Mouse (Mus musculus): ENCODE data around the gene Rmdn3. TPM values are rescaled to one million over a fixed set of nuclear protein-coding genes. Genes with fewer than 3 reads are reported as not detected.

Rmdn3 gene
- polyA plus RNA-seq, 1 experiment from 2014 or later: 185 TPM

DNA sequence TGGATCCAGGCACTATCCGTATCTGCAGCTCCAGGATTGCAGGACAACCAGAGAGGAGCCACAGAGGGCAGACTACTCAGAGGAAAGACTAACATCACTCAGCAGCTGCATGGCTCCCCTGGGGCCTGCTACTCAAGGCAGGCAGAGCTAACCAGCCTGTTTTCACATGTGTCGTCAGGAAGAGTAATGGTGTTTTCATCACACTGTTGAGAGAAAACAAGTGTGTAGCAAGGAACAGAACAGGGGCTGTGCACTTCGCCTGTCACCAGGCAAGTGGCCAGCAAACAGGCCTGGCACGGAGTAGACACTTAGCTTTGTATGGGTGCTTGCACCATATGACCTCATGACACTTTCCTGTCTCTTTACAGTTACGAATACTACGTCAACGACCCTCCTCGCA is 14.7 kb upstream of the Rmdn3 start:
- Histone ChIP-seq H3K4me2 (replicated peaks; ENCODE audit: low read depth) (no peak overlapping the region), H3K4me3 (ENCODE audit: low read depth, low read length) (no peak overlapping the region), H3K27ac (ENCODE audit: low read depth, low read length) (no peak overlapping the region), H3K27me3 (replicated peaks; ENCODE audit: control insufficient read depth, insufficient read depth, low read length) (no peaks in the 10 kb centered on the region), H3K9me3 (ENCODE audit: control insufficient read depth) (no peaks in the 10 kb centered on the region), H3K9ac (ENCODE audit: low read depth, low read length) (no peak overlapping the region), H3K36me3 (ENCODE audit: control insufficient read depth, insufficient read depth) (no peaks in the 10 kb centered on the region), H3K4me1 (replicated peaks; ENCODE audit: control insufficient read depth, insufficient read depth, low read length) (no peaks in the 10 kb centered on the region)
- ATAC-seq: no peak
- no peak for TF ChIP-seq CTCF (IDR thresholded peaks at IDR 0.05; ENCODE audit: low read depth)
- 67% methylated on average over 8 of the region's 8 CpGs for WGBS

DNA sequence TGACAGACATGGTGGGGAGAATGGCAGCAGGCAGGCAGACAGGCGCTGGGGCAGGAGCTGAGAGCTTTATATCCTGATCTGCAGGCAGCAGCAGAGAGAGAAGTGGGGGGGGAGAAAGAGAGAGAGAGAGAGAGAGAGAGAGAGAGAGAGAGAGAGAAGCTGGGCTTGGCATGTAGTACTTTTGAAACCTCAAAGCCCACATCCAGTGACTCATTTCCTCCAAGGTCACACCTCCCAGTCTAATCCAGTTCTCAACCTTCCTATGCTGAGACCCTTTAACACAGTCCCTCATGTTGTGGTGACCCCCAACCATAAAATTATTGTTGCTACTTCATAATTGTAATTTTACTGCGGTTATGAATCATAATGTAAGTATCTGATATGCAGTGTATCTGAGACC is 13.4 kb upstream of the Rmdn3 start:
- Histone ChIP-seq H3K4me2 (replicated peaks; ENCODE audit: low read depth) (no peak overlapping the region), H3K9ac (ENCODE audit: low read depth, low read length) (no peak overlapping the region), H3K27ac (ENCODE audit: low read depth, low read length) (no peak overlapping the region), H3K27me3 (replicated peaks; ENCODE audit: control insufficient read depth, insufficient read depth, low read length) (no peaks in the 10 kb centered on the region), H3K4me1 (replicated peaks; ENCODE audit: control insufficient read depth, insufficient read depth, low read length) (no peaks in the 10 kb centered on the region), H3K4me3 (ENCODE audit: low read depth, low read length) (no peak overlapping the region), H3K9me3 (ENCODE audit: control insufficient read depth) (no peaks in the 10 kb centered on the region), H3K36me3 (ENCODE audit: control insufficient read depth, insufficient read depth) (no peaks in the 10 kb centered on the region)
- ATAC-seq: no peak
- TF ChIP-seq CTCF (IDR thresholded peaks at IDR 0.05; ENCODE audit: low read depth): no peak
- 84% methylated on average over 2 of the region's 2 CpGs for WGBS

DNA sequence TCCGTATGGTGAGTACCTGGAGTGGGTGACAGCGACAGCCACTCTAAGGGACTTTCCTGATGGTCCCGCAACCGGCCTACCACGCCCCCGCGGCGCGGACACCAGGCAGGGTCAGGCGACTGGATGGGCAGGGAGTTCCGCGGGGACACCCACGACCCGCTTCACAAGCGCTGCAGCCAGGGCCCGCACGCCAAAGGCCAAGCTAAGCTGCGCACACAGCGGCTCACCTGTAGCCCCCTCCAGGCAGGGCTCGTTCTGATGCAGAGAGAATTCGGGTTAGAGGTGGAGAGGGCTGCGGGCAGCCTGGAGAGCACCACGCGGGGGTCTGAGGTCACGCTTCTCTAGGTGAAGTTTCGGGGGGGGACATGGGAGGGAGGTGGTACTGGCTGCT is 11.0 kb upstream of the Rmdn3 start:
- no peaks in the 10 kb centered on the region for H3K27me3 ChIP-seq (replicated peaks; ENCODE audit: control insufficient read depth, insufficient read depth, low read length)
- no peaks in the 10 kb centered on the region; the same call in 1 of the 2 replicates for H3K4me1 ChIP-seq (replicated peaks; ENCODE audit: control insufficient read depth, insufficient read depth, low read length)
- 3% methylated on average over 26 of the region's 26 CpGs for WGBS
- peak overlapping the region; percentile 41 for H3K4me3 ChIP-seq (ENCODE audit: low read depth, low read length)
- peak overlapping the region; percentile 35 for H3K9ac ChIP-seq (ENCODE audit: low read depth, low read length)
- no peak for TF ChIP-seq CTCF (IDR thresholded peaks at IDR 0.05; ENCODE audit: low read depth)
- H3K4me2 ChIP-seq (replicated peaks; ENCODE audit: low read depth): peak overlapping the region; percentile 81
- H3K27ac ChIP-seq (ENCODE audit: low read depth, low read length): peak overlapping the region; percentile 79
- H3K36me3 ChIP-seq (ENCODE audit: control insufficient read depth, insufficient read depth): no peaks in the 10 kb centered on the region
- H3K9me3 ChIP-seq (ENCODE audit: control insufficient read depth): no peaks in the 10 kb centered on the region
- no peak; the same call in 1 of the 2 replicates for ATAC-seq

DNA sequence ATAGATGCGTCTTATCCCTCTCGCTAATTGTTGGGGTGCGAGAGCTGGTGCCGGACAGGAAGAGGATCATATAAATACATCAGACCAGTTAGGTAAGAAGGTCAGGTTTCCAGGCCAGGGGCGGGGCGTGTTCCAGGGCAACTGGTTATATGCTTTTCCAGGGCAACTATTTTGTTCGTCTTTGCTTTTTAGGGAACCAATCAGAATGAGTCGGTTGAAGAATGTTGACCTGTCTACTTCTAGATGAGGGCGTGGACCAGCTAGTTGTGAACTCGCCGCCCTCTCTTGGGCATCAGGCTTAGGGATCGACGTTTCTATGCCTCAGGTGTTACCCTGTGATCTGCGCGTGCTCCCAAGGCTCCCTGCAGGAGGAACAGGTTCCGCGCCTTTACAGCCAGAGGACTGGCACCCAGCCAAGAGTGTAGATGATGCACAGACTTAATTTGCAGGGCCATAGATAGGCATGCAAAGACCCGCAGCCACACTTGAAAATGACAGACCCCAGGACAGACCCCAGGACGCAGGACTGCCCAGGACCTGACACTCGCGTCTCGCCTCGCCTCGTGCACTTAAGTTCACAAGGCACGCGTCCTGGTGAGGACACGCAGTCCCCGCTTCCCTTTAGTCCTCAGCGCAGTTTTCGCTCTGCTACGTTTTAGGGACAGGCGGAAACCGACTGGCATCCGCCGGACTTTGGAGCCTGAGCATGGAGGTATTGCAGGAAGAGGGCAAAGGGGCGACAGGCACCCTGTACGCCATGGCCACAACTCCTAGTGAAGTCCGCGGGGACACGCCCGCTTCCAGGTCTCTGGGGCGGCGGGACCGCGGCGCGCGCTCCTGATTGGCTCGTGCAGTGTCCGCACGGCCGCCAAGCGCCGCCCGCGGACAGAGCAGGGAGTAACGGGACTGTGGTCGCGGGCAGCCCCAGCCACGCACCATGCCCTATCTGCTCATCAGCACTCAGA is 10.3 kb upstream of the Rmdn3 start, which contains the start of gene Gchfr:
Gene Gchfr (plus strand): TSS at position 873 of the 965 bp plus-strand sequence.
- H3K9ac ChIP-seq (ENCODE audit: low read depth, low read length): peak within 1 kb of the TSS; percentile 35
- H3K27me3 ChIP-seq (replicated peaks; ENCODE audit: control insufficient read depth, insufficient read depth, low read length): no peaks in the 10 kb centered on the region
- peak within 1 kb of the TSS; percentile 79 for H3K27ac ChIP-seq (ENCODE audit: low read depth, low read length)
- TF ChIP-seq CTCF (IDR thresholded peaks at IDR 0.05; ENCODE audit: low read depth): peak; percentile 50
- H3K9me3 ChIP-seq (ENCODE audit: control insufficient read depth): no peaks in the 10 kb centered on the region
- peak within 1 kb of the TSS; percentile 81 for H3K4me2 ChIP-seq (replicated peaks; ENCODE audit: low read depth)
- ATAC-seq: peak; percentile 92
- no peaks in the 10 kb centered on the region for H3K36me3 ChIP-seq (ENCODE audit: control insufficient read depth, insufficient read depth)
- WGBS: under 1% methylated on average over 60 of the region's 60 CpGs
- peak within 1 kb of the TSS; percentile 41 for H3K4me3 ChIP-seq (ENCODE audit: low read depth, low read length)
- no peaks in the 10 kb centered on the region; the same call in 1 of the 2 replicates for H3K4me1 ChIP-seq (replicated peaks; ENCODE audit: control insufficient read depth, insufficient read depth, low read length)

DNA sequence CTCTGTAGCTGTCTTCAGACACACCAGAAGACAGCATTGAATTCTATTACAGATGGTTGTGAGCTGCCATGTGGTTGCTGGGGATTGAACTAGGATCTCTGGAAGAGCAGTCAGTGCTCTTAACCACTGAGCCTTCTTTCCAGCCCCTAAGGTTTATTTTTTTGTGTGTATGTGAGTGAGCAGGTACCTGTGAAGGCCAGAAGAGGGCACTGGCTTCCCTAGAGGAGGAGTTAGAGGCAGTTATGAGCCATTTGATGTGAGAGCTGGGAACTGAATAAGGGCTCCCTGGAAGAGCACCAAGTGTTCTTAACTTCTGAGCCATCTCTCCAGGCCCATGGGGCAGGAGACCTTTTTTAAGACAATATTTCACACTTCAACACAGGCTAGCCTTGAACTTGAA is 8.6 kb upstream of the Rmdn3 start:
- Histone ChIP-seq H3K9me3 (ENCODE audit: control insufficient read depth) (no peaks in the 10 kb centered on the region), H3K27me3 (replicated peaks; ENCODE audit: control insufficient read depth, insufficient read depth, low read length) (no peaks in the 10 kb centered on the region), H3K27ac (ENCODE audit: low read depth, low read length) (no peak overlapping the region), H3K4me1 (replicated peaks; ENCODE audit: control insufficient read depth, insufficient read depth, low read length) (no peaks in the 10 kb centered on the region; the same call in 1 of the 2 replicates), H3K4me2 (replicated peaks; ENCODE audit: low read depth) (no peak overlapping the region), H3K4me3 (ENCODE audit: low read depth, low read length) (no peak overlapping the region), H3K36me3 (ENCODE audit: control insufficient read depth, insufficient read depth) (no peaks in the 10 kb centered on the region), H3K9ac (ENCODE audit: low read depth, low read length) (no peak overlapping the region)
- ATAC-seq: no peak
- peak; percentile 39 for TF ChIP-seq CTCF (IDR thresholded peaks at IDR 0.05; ENCODE audit: low read depth)

DNA sequence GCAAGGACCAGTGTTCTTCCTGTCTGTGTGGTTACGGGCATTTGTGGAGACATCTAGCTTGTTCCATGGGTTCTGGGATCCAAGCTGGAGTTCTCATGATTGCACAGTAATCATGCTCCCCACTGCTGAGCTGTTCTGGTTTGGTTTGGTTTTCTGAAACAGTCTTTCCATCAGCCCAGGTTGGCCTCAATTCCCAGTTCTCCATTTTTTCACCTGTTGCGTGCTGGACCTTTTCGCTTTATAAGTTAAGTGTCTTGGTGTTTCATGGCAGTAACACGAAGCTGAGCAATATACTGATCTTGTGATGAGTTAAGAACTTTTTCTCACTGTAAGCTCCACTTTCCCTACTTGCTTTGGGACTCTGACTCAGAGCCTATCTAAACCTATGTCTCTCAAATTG is 7.2 kb upstream of the Rmdn3 start:
- no peak overlapping the region for H3K4me2 ChIP-seq (replicated peaks; ENCODE audit: low read depth)
- WGBS: 79% methylated on average over 4 of the region's 4 CpGs

More for the DNA sequence above, 7.2 kb upstream of the Rmdn3 start:
- no peaks in the 10 kb centered on the region for H3K9me3 ChIP-seq (ENCODE audit: control insufficient read depth)
- no peak overlapping the region for H3K4me3 ChIP-seq (ENCODE audit: low read depth, low read length)
- no peak for ATAC-seq
- H3K27ac ChIP-seq (ENCODE audit: low read depth, low read length): no peak overlapping the region; the same call in 1 of the 2 replicates
- no peak overlapping the region for H3K9ac ChIP-seq (ENCODE audit: low read depth, low read length)
- no peaks in the 10 kb centered on the region for H3K27me3 ChIP-seq (replicated peaks; ENCODE audit: control insufficient read depth, insufficient read depth, low read length)
- no peak for TF ChIP-seq CTCF (IDR thresholded peaks at IDR 0.05; ENCODE audit: low read depth)
- H3K36me3 ChIP-seq (ENCODE audit: control insufficient read depth, insufficient read depth): no peaks in the 10 kb centered on the region
- H3K4me1 ChIP-seq (replicated peaks; ENCODE audit: control insufficient read depth, insufficient read depth, low read length): no peaks in the 10 kb centered on the region; the same call in 1 of the 2 replicates
